Mouse (Mus musculus) c-Kit-positive CD71-negative TER-119-negative erythroid progenitor cells, embryonic 14.5 days (primary cell): ENCODE measurements around the gene Stn1.

ENCODE experiments used
- DNase-seq: peaks from one replicate; pipeline ENCODE4 v3.0.0-alpha.2; 2013; ENCODE audit warnings: low read depth

Gene Stn1

DNA sequence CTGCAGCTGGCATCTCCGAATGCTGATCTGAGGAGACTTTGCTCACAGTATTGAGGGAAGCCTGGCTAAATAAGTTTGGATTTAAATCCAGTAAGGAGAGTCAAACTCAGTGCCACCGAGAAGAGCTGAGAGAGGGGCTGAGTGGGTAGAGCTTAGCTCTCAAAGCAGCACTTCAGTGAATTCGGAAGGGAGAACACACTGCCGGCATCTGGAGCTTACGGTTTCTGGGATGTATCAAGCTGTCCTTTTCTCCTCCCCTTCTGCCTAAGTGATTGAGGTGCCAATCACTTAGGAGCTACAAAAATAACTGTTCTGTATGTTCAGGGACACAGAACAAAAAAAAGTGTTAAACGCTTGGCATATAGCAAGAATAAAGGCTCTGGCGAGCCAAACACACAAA lies 5.1 kb upstream of the Stn1 start:
- DNase-seq: no peak

DNA sequence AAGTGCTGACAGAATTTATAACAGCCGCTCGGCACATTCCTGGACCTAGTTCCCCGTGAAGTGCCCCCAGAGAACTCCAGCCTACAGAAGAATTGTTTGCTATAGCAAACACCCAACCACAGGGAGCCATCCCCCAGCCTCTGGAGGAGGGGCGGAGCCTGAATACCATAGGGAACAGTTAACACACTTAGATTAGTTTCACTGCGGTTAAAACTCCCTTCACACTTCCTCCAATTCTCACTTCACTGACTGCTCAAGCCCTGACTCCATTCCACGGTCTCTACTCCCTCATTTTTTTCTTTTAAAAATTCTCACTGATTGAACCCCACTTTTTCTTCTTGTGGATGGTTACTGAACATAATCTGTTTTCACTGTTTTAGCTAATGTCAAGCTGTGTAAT lies 1.5 kb upstream of the Stn1 start:
- DNase-seq: no peak

DNA sequence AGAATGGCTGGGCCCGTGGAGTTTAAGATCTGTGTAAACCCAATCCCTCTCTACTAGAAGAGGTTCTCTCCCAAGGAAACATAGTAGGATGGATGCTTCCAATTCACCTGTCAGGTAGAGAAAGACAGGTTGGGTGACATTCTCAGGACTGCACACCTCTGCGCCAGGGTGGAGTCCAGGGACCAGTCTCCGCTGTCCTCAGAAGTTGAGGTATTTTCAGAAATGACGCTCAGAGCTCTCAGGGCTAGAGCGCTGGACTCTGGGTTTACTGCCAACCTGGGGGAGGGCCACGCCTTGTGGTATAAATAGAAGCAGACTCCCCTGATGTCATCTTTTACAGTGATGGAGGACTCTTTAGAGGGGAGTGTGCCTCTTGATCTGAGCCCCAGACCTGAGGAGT lies 572 bp upstream of the Stn1 start:
- no peak for DNase-seq

DNA sequence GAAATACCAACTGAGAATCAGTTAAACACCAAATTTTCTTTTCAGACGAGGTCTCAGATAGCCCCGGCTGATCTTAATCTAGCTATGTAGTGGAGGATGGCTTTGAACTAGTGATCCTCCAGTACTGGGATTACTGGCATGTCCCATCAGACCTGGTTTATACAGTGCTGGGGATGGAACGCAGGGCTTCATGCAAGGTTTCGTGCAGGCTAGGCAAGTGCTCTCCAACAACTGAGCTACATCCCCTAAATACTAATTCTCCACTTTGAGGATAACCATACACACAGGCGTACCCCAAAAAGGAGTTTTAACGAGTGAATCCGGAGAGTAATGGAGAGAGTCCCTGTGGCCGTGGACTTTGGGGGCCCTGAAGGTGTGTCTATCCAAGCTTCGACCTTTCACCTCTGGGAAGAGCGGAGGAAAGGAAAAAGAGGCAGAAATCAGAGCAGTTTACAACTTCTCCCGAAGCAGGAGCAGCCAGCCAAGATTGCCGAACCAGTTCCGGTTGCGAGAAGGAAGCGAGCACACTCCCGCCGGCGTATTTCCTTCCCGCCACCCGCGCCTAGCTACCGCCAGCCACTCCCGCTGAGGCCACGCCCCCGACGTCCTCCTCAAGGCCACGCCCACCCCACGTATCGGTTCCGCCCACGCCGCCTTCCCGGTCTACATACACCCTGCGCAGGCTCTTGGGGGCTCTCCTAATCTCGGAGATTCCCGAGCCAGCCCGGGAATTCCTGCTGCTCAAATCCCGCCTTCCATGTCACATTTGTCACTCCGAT lies 597 bp downstream of the Stn1 start:
- peak; percentile 89 for DNase-seq

DNA sequence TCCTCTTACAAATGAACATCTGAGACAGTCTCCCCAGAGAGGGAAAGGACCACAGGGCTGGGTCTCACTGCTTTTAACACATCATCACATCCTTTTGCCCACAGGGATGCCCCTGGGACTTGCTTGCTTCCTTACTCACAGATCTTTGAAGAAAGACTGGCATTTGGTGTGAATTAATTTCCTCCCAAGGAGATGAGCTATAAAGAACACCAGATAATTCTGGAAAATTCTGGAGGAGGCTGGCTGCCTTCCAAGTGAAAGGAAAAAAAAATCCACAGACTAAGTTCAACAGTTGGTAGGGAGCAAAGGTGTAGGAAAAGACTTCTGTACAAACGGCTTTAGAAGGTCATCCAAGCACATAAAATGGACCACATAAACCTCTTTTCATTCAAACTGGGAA lies 3.2 kb downstream of the Stn1 start:
- DNase-seq: no peak

DNA sequence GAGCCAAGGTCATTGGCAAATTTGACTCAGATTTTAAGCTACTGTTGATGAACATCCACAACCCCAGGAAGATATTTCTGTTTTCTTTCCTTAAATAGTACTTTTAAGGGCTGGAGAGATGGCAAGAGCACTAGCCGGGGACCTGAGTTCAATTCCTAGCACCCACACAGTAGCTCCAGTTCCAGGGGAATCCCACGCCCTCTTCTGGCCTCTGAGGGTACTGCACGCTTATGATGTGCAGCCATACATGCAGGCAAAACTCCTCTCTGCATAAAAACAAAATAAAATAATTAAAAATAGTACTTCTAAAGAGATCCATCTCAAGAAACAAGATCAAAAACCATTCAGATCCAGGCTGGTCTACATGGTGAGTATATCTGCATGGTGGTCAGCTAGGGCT lies 4.9 kb downstream of the Stn1 start:
- no peak for DNase-seq

DNA sequence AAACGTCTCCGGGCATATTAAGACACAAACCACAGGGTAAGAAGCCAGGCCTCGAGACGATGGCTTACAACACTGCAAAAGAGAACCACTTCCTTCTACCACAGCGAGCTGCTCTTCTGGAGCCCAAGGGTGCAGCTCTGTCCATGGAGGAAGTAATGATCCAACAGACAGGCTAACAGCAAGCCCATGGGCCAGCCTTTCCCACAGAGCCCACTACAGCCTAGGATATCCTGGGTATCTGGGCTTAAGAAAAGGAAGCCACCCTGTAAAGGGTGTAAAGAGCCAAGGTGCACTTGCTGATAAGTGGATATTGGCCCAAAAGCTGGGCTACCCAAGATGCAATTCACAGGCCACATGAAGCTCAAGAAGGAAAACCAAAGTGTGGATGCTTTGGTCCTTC lies 6.0 kb downstream of the Stn1 start:
- no peak for DNase-seq

DNA sequence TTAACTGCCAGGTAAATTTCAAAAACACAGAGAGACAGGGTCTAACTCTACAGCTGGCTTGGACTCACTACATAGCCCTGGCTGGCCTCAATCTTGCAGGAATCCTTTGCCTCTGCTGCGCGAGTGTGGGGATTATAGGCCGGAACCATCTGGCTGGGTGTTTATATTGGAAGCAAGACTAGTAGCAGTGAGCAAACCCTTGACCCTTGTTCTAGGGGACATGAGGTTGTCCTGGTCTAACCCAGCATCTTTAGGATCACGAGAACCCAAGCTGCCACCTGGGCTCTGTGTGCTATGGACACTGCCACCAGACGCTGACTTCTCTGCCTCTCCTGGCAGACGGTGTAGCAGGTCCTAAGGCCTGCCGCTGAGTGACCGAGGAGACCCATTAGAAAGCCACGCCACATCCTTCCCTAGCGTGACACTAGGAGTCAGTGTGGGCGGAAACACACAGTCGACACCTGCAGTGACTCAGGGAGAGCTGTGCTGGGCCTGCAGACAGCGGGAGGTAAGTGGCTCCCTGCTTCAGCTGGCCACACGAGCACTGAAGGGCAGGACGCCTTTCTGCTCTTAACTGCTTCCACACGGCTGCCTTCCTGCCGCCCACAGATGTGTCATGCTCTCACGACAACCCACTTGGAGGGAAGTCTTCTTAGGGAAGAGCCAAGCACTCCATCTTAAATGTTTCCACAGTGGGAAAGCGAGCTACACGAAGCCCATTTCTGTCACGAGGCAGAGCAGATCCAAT lies 10.9 kb downstream of the Stn1 start:
- DNase-seq: no peak

DNA sequence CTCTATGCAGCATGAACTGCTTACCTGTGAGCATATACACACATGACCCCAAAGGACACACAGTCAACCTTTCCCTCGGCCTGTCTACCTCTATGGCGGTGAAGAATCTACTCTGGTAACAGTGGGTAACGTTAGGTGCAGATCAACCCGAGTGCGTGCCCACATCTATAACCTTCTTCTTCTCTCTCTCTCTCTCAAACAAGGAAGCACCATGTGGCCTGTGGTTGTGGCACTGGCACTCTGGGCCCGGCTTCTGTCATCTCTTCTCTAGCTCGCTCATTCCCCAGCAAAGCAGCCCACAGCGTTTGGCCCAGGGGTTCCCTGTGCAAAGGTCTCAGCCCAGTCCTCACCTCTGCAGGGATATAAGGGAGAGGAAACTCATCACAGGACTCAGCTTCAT lies 12.4 kb downstream of the Stn1 start:
- no peak for DNase-seq

DNA sequence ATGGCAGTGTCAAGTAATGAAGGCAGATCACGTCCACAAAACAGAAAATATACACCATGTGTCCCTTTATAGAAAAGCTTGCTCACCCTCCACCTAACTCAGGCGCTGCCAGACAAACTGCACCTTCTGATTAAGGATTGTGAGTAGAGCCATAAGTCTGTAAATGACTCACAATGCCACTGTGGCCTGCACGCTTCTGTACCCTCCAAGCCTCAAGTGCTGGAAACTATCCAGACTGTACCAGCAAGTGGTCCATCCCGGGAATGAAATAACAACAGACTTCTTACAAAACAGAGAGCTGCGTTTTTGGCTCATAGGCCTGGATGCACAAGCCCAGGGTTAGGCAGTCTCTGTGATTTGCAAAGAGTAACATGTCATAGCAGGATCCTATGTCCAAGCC lies 15.9 kb downstream of the Stn1 start:
- no peak for DNase-seq

DNA sequence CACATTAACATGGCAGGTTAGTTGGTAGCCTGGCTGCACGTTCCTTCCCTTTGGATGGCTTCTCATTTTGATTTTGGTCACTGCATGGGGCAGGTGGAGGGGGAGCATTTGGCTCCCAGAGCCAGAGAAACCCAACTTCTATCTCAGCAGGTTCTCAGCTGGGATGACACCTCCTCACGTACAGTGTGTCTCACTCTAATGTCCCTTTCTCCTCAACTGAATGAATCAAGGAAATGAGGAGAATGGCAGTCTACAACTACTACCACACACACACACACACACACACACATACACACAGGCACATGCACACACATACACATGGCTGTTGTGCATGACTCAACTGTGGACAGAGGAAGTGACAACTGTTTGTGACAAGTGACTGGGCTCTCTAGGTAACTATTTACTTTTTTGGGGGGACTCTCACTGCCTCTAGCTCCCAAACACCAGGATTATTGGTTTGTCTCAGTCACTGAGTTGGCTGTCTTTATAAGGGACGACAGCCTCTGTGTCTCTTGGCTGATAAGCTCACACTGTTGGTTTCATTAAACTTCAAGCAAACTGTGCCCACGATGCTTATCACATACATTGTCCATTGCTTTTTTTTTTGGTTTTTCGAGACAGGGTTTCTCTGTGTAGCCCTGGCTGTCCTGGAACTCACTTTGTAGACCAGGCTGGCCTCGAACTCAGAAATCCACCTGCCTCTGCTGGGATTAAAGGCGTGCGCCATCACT lies 18.0 kb downstream of the Stn1 start:
- DNase-seq: no peak

DNA sequence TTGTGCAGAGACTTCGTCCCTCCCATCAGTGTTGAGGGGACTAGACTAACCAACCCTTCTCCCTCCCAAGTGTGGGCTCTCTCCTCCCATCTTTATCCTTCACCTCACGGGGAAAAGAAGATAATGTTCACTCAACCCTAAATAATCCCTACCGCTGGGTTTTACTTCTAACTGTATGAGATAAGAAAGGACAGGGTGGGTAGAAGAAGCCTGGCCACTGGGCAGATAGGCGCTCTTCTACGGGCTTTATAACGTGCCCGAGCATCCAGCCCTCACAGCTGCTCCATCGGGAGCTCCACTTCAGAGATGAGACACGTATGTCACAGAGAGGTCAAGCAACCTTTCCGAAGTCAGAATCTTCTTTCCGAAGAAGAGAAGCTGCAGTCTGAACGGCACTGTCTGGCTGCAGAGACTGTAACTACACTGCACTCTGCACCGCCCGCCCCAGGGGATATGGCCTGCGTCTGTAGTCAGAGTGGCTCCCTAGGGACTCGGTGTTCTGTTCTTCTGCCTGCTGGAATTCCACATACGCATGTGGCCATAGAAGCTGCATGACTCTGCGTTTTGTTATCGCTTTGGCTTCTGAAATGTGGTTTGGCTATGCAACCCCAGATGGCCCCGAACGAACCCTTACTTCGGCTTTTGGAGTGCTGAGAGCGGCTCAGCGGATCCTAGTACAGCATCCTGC lies 18.7 kb downstream of the Stn1 start:
- DNase-seq: no peak

DNA sequence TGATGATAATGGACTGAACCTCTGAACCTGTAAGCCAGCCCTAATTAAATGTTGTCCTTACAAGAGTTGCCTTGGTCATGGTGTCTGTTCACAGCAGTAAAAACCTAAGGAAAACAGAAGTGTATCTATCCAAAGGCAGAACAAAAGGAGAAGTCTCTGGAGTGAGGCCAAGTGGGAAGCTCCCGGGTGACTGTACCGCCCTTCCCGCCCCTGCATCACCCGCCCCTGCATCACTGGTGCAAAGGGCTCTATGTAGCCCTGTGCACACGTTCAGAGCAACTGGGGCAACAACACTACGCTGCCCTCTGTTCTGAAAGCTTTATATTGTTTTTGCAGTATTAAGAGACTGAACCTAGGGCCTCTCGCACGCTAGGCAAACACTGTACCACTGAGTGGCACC lies 19.7 kb downstream of the Stn1 start:
- DNase-seq: no peak

DNA sequence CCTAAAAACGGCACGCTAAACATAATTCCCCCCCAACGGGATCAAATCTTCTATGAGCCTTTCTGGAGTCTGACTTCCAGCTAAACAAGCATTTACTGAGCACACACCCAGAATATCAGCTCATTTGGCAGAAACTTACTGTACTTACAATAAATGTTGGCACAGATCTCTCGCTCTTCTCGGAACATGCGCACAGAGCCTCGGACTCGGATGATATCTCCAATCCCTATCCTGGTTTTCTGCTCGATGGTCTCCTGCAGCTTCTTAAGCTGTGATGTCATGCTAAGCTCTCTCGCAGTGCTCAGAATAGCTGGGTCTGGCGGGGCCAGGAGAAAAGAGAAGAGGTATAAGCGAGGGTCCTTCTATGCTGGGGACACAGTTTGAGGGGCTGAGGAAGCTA lies 20.4 kb downstream of the Stn1 start:
- no peak for DNase-seq

DNA sequence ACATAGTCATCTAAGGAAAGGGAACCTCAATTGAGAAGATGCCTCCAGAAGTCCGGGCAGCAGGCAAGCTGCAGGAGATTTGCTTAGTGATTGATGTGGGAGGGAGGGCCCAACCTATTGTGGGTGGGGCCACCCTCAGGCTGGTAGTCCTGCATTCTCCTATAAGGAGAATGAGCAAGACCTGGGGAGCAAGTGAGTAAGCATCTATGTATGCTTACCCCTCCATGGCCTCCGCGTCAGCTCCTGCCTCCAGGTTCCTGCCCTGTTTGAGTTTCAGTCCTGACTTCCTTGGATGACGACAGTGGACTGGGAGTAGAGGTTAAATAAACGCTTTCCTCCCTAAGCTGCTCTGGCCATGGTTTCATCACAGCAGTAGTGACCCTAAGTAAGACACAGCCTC lies 22.2 kb downstream of the Stn1 start:
- no peak for DNase-seq

DNA sequence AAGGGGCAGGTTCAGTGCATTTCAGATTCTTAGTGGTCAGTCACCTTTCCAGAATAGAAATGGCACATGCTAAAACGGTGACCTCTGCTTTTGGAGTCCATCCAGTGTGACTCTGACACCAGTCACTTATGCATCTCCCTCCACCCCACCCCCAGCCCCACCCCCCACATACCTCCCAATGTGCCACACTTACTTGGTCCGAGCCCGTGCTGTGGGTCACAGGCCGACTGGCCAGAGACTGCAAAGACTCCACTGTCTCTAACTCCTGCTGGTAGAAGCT lies 23.7 kb downstream of the Stn1 start:
- no peak for DNase-seq

DNA sequence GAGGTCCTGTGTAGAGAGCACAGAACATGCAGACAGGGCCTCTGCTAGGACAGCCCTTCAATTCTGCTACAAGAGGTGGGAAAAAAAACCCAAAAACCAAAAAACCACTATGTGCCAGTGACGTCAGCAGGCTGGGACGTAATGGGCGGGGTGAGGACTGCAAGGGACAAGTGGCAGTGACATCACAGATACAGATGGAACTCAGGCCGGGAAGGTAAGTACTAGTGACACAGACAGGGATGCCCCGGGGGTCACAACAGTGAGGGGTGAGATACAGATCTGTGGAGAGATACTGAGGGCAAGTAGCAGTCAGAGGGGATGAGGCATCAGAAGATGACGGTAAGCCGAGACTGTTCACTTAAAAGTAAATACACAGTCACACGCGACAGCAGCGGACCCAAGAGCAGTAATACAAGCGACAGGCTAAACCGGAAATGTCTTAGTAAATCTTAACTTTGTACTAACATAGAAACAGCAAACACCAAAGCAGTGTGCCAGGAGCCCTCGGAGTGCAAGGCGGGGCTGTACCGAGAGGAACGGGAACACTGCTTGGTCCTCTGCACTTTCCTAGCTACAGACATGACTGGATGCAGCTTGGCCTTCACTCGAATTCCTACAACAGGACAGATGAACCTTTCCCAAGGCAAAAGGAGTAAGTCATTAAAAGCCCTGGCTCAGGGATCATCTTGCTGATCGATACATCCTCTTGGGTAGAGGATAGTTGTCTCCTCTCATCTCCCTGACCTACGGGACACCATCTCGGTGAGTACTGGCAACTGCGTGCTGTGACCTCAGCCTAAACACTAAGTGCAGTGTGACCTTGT lies 24.3 kb downstream of the Stn1 start:
- DNase-seq: no peak

DNA sequence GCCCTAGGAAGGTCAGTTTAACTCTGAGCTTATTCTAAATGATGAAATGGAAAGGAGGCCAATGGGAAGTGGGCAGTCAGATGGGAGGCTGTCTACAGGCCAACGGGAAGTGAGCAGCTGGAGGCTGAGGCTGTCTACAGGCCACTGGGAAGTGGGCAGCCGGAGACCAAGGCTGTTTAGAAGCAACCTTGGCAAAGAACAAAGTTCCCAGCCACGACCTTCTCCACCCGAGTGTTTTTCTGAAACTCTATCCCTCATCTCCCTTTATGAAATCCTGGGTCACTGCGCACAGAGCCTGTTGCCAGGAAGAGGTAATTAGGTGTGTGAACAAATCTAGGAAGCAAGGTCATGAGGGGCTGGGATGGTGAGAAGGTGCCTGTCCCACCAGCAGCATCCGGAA lies 25.3 kb downstream of the Stn1 start:
- no peak for DNase-seq

DNA sequence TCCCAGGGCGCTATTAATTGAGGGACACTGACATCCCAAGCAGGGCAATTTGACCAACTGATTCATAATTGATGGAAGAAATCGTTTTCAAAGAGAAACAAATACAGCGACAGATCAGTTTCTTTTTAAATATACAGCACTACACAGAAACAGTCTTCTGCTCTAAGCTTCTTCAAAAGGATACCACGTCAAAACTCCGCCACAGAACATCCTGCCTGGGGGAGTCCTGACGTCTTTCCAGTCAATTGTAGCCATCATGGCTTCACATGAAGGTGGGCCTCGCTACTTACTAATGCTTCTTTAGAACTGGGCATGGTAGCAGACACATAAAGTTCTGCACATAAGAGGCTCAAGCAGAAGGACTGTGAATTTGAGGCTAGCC lies 26.0 kb downstream of the Stn1 start:
- DNase-seq: no peak

DNA sequence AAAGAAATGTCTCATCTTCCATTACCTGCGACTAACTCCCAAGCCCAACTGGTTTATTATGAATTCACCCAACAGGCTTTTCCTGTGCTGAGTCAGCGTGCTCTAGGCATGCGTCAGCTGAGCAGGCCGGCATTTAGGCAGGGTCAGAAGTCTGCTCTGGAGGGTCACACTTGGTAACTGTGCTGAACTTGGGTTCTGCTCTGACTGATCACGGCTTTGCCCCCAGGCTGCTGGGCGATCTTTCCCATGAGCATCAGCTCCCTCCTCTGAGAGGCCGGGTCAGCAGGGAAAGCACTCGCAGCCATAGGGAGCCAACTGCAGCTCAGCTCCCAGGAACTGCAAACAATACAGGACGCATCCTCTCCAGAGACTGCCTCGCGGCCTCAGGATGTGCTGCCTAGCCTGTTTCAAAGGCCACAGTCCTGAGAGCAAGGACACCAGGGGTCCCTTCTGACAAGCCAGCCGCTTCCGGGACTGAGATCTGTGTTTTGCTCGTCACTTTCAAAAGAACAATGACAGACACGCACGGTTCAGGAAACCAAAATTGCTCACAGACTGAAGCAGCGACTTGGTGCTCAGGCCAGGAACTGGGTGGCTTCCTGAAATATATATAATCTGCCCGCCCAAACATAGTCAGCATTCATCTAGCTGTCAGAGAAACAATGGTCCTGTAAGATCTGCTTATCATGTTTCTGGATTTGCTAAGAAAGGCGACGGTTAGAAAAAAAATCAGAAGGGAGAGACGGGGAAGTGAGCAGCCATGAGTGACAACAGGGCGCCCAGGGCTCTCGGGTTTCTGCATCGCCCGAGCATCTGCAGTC lies 26.6 kb downstream of the Stn1 start:
- peak; percentile 56 for DNase-seq

DNA sequence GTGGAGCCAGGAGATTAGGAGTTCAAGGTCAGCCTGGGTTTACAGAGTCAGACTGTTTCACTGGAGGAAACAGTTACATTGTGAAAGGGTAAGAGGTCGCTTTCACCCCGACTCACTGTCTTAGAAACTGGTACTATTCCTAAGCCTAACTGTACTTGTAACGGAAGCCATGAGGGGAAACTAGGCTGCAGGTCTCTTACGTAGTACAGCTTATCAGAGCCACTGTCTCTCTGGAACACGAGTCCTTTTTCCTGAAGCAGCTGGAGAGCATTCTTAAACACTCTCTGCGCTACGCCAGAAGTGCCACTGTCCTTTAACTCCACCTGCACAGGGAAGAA lies 27.2 kb downstream of the Stn1 start:
- no peak for DNase-seq
